Mouse (Mus musculus) intestine, embryonic 14.5 days (tissue): ENCODE data around the gene Mtmr14. TPM values are rescaled to one million over a fixed set of nuclear protein-coding genes. Genes with fewer than 3 reads are reported as not detected.
A peak's percentile ranks its signal among the peaks of the same experiment; 100 is the strongest.

Experiments
- ATAC-seq: fragments of 200-750 bp; cut with Nextera tagmentation; replicated peaks from 2 replicates; pipeline ENCODE4 v1.8.0; 2017; ENCODE audit warnings: low read depth, moderate number of reproducible peaks, moderate TSS enrichment, moderate library complexity; ENCODE audit not compliant: low FRiP score, low TSS enrichment
- DNase-seq: peaks from one replicate; pipeline ENCODE4 v3.0.0-alpha.2; 2018; ENCODE audit warnings: low spot score
- H3K27ac ChIP-seq: fragments of 300-500 bp; sonication (generic); 2 replicates; pipeline ENCODE4 v1.5.1; 2014; ENCODE audit warnings: low read depth, mild to moderate bottlenecking, control low read depth
- H3K27me3 ChIP-seq: fragments of 300-500 bp; sonication (generic); replicated peaks from 2 replicates; pipeline ENCODE4 v1.6.1; 2014; ENCODE audit warnings: low read length, control low read depth; ENCODE audit not compliant: control insufficient read depth, insufficient read depth
- H3K36me3 ChIP-seq: fragments of 300-500 bp; sonication (generic); 2 replicates; pipeline ENCODE4 v1.6.1; 2014; ENCODE audit warnings: low read length, control low read depth; ENCODE audit not compliant: control insufficient read depth, insufficient read depth
- H3K4me1 ChIP-seq: fragments of 300-500 bp; sonication (generic); replicated peaks from 2 replicates; pipeline ENCODE4 v1.6.1; 2014; ENCODE audit warnings: low read length, control low read depth, mixed read lengths; ENCODE audit not compliant: control insufficient read depth, insufficient read depth
- H3K4me2 ChIP-seq: fragments of 300-500 bp; sonication (generic); 2 replicates; pipeline ENCODE4 v1.6.1; 2014; ENCODE audit warnings: low read length
- H3K4me3 ChIP-seq: fragments of 300-500 bp; sonication (generic); 2 replicates; pipeline ENCODE4 v1.5.1; 2014; ENCODE audit warnings: low read depth, low read length, control low read depth, mixed read lengths
- H3K9ac ChIP-seq: fragments of 300-500 bp; sonication (generic); 2 replicates; pipeline ENCODE4 v1.6.1; 2014; ENCODE audit warnings: mild to moderate bottlenecking, low read length
- H3K9me3 ChIP-seq: fragments of 300-500 bp; sonication (generic); 2 replicates; pipeline ENCODE4 v1.6.1; 2016; ENCODE audit warnings: low read length, control low read depth; ENCODE audit not compliant: control insufficient read depth
- WGBS: fragments of 180-500 bp; shearing (Covaris S2); extraction: QIAGEN DNeasy Blood & Tissue Kit; methylation state at CpG from one replicate; pipeline ENCODE4 v1.1.7; 2014; 5-methylcytosine and 5-hydroxymethylcytosine counted together
- polyA plus RNA-seq: library from polyadenylated mRNA; unstranded; fragments of >200 nt; fragmentation: Nextera tagmentation; extraction: Ambion mirVana; gene quantifications from 2 replicates; pipeline ENCODE4 v1.2.1, GENCODE M21; 2014

Mtmr14 gene
- polyA plus RNA-seq, 1 experiment from 2014 or later: 40.8 TPM

DNA sequence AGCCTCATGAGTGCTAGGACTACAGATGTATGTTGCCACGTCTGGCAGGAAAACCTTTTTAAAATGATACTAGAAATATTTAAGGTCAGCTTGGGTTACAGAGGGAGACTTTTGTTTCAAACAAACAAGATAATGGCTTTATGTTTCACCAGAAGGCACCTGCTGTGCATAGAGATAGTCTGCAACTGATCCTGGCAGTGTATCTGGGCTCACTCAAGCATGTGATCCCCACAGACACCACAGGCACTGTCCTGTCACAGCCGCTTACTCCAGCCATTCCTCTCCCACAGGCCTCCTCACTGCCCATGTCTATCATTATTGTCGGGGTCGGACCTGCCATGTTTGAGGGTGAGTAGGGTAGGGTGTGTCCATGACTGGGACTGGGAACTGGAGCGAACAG is 63.7 kb downstream of the Mtmr14 start:
- no peak overlapping the region for H3K4me3 ChIP-seq
- H3K4me1 ChIP-seq: 0 out of 2 replicates have a peak, but pooled peaks cover 5% of the 10 kb centered on the region
- no peak overlapping the region for H3K27ac ChIP-seq
- WGBS: 84% methylated on average over 5 of the region's 5 CpGs
- ATAC-seq (no peak), DNase-seq (no peak)
- H3K9ac ChIP-seq: no peak overlapping the region
- H3K27me3 ChIP-seq: no peaks in the 10 kb centered on the region
- H3K36me3 ChIP-seq: no peaks in the 10 kb centered on the region
- no peaks in the 10 kb centered on the region for H3K9me3 ChIP-seq
- H3K4me2 ChIP-seq: no peak overlapping the region

DNA sequence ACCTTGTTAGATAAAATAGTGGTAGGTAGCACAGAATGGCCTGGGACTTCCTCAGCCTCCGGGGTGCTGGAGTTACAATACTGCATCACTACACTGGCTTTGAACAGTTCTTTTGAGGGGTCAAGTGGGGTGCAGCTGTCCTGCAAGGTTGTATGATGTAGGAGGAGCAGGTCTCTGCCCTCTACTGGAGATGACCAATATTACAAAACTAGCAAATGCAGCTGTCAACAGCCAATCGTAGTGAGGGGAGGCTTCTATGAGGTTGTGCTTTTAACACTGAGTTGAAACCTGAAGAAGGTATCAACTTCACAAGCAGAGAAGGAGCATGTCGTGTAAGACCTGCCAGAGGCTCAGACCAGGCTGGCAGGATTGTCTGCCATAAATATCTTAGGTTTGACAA is 64.6 kb downstream of the Mtmr14 start:
- no peaks in the 10 kb centered on the region for H3K9me3 ChIP-seq
- H3K27me3 ChIP-seq: no peaks in the 10 kb centered on the region
- H3K4me2 ChIP-seq: no peak overlapping the region
- DNase-seq: no peak
- 0 out of 2 replicates have a peak, but pooled peaks cover 5% of the 10 kb centered on the region for H3K4me1 ChIP-seq
- WGBS: 18% methylated on average over 3 of the region's 3 CpGs
- H3K27ac ChIP-seq: no peak overlapping the region
- H3K36me3 ChIP-seq: no peaks in the 10 kb centered on the region
- no peak overlapping the region for H3K4me3 ChIP-seq
- ATAC-seq: no peak
- no peak overlapping the region for H3K9ac ChIP-seq

DNA sequence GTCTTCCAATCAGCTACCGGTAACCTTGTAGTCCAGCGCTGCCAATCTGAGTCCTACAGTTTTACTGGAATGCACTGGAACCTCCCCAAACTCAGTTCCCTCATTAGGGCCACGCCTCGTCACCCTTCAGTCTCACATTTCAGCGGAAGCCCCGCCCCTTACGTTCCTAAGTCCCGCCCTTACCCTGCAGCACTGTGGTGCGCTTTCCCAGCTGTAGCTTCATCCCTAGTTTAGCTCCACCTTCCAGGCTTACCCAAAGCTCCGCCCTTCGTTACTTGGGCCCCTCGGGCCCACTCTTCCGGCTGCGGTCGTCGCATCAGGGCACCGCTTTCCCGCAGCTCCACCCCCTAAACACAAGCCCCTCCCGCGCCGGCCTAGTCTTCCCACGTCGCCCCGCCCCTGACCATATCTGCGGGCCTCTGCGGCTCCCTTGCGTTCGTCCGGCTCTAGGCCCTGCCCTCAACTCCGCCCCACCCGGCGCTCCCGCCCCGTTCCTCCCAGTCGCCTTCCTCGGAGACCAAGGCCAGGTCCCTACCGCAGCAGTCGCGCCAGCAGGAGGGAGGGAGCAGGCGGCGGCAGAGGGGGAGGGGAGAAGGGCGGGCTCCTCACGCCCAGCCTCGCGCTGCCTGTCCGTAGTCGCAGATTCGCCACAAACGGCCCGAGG is 68.8 kb downstream of the Mtmr14 start:
- WGBS: 1% methylated on average over 50 of the region's 50 CpGs
- ATAC-seq (peak; percentile 99), DNase-seq (peak; percentile 98)

DNA sequence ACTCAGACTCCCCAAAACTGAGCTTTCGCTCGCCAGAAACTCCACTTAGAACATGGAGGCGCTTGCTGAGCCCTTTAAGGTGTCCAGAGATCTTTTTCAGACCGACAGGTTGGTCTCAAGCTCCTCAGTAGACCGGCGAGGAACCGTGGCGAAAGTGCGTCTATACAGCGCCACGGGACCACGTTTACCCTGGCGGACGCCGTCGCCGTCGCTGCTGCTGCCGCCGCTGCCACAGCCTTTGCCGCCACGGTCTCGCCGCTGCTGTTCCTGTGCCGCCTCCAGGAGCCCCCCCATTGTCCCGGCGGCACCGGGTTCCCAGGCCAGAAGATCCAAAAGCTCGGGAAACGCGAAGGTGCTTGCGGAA is 69.3 kb downstream of the Mtmr14 start, which contains the start of gene Brpf1:
TSS of gene Brpf1 (plus strand) at position 152 of the 364 bp plus-strand sequence.
- peak within 1 kb of the TSS; percentile 94 for H3K4me3 ChIP-seq
- H3K4me2 ChIP-seq: peak within 1 kb of the TSS; percentile 65
- DNase-seq (no peak), ATAC-seq (peak; percentile 68)
- H3K27ac ChIP-seq: peak within 1 kb of the TSS; percentile 99
- peaks cover 13% of the 10 kb centered on the region for H3K4me1 ChIP-seq
- peaks cover 18% of the 10 kb centered on the region for H3K36me3 ChIP-seq
- H3K9ac ChIP-seq: peak within 1 kb of the TSS; percentile 96
- no peaks in the 10 kb centered on the region for H3K27me3 ChIP-seq
- WGBS: 0% methylated on average over 31 of the region's 32 CpGs
- H3K9me3 ChIP-seq: no peaks in the 10 kb centered on the region

More for the DNA sequence above, 68.8 kb downstream of the Mtmr14 start:
- peaks cover 14% of the 10 kb centered on the region for H3K36me3 ChIP-seq
- H3K9ac ChIP-seq: peak overlapping the region; percentile 96
- H3K9me3 ChIP-seq: no peaks in the 10 kb centered on the region
- H3K27ac ChIP-seq: peak overlapping the region; percentile 99
- H3K4me1 ChIP-seq: peaks cover 13% of the 10 kb centered on the region
- H3K4me3 ChIP-seq: peak overlapping the region; percentile 94
- peak overlapping the region; percentile 65 for H3K4me2 ChIP-seq
- H3K27me3 ChIP-seq: no peaks in the 10 kb centered on the region

DNA sequence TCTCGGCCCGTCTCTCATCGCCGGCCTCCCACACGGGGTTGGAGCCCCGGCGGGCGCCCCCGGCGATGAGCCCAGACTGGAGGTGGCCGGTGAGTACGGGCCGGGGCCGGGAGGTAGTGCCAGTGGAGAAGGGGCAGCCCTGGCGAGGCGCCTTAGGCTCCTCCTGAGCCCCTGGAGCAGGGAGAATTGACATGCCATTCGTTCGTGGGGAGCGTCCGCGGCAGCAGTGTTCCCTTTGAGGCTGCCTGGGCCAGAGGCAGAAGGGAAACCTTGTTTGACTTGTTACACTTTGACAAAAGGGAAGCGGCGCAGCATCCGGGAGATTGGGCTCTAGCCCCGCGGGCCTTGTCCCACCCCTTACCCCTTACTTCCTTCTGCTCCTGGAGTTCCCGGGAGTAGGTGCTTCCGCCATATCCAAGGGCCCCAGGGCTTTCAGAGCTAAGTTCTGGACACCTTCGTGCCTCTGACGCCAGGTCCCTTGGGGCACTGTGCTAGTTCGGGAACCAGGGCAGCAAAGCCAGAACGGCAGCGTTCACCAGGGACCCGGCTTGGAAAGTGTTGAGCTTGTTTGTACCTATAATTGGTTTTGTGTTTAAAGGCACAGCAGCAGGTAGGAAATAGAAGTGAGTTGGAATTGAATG is 70.0 kb downstream of the Mtmr14 start:
- peak; percentile 74 for DNase-seq
- under 1% methylated on average over 33 of the region's 34 CpGs for WGBS
- Histone ChIP-seq H3K36me3 (peaks cover 24% of the 10 kb centered on the region), H3K4me1 (peaks cover 13% of the 10 kb centered on the region), H3K9ac (peak overlapping the region; percentile 96), H3K27ac (peak overlapping the region; percentile 99), H3K9me3 (no peaks in the 10 kb centered on the region), H3K27me3 (no peaks in the 10 kb centered on the region), H3K4me3 (peak overlapping the region; percentile 94), H3K4me2 (peak overlapping the region; percentile 65)
- no peak for ATAC-seq

DNA sequence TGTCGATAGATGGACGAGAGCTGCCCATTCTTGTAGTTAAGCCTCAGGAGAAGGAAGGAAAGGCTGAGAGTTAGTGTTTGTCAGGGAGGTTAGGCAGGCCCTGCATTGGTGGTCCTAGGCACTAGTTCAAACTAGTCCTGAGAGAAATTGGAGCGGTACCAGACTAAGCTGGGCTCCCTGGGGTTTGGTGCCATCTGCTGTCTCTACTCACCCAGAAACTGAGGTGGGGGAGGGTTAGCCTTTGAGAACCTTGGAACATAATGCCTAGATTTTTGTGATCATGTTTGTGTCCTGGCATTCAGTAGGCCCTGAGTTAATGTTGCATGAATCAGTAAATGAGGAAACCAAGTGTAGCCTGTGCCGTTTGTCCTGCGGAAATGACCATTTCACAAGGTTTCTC is 70.5 kb downstream of the Mtmr14 start:
- Histone ChIP-seq H3K4me1 (peaks cover 13% of the 10 kb centered on the region), H3K27me3 (no peaks in the 10 kb centered on the region), H3K4me3 (peak overlapping the region; percentile 94), H3K36me3 (peaks cover 30% of the 10 kb centered on the region), H3K4me2 (peak overlapping the region; percentile 65), H3K27ac (no peak overlapping the region), H3K9ac (peak overlapping the region; percentile 96), H3K9me3 (no peaks in the 10 kb centered on the region)
- ATAC-seq (no peak), DNase-seq (no peak)
- 36% methylated on average over 5 of the region's 5 CpGs for WGBS

DNA sequence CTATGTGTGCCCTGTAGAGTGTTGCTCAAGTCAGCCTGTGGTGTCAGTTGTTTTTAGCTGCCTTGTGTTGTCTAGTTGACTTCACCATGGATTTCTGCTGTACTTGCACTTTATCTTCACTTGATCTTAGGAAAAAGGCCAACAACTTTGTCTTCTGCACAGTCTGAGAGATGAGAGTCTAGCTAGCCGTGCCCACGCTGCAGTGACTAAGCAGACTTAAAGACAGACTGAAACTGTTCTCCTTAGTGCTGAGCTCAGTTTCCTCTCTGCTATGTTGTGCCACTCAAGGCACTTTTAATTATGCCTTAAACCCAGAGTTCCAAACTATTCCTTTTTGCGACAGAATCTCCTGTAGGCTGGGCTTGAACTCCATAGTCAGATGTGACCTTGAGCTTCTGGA is 78.3 kb downstream of the Mtmr14 start:
- H3K9ac ChIP-seq: no peak overlapping the region
- 91% methylated on average over 3 of the region's 3 CpGs for WGBS
- no peak for ATAC-seq
- H3K27ac ChIP-seq: no peak overlapping the region
- peaks cover 96% of the 10 kb centered on the region for H3K36me3 ChIP-seq
- no peak overlapping the region for H3K4me3 ChIP-seq
- H3K27me3 ChIP-seq: no peaks in the 10 kb centered on the region
- H3K9me3 ChIP-seq: no peaks in the 10 kb centered on the region
- no peaks in the 10 kb centered on the region for H3K4me1 ChIP-seq
- no peak for DNase-seq
- no peak overlapping the region for H3K4me2 ChIP-seq

DNA sequence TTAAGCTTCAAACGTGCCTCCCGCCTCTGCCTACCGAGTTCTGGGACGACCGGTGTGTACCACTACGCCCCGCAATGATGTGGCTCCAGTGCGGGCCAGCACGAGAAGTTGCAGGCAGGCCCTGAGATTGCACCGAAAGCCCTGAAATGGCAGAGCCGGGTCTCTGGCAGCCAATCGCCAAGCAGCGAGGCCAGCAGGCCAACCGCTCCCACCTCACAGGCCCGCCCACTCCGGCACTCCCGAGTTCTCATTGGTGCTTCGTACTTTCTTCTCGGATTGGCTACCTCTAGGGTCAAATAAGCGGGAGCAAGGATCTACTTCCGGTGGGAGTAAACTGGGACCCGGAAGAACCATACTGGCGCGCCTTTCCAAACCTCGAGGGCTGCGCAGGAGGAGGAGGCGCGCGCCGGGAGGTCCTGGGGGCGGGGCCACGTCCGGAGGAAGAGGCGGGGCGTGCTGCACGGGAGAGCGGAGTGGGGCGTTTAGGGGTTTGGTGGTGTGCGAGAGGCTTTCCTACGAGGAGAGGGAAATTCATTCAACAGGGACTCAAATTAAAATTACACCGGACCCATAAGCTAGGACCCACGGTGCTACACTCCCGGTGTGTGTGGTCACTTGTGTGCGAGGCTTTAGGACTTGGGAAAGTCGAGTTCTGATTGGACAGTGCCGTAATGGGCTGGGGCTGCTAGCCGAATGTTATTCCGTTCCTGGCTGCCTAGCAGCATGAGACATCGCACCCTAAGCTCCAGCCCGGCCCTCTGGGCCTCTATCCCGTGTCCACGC is 89.1 kb downstream of the Mtmr14 start, which contains the start of gene Ogg1:
TSS of gene Ogg1 (plus strand) at position 440 of the 783 bp plus-strand sequence.
- peak within 1 kb of the TSS; percentile 81 for H3K4me2 ChIP-seq
- no peaks in the 10 kb centered on the region for H3K27me3 ChIP-seq
- H3K4me3 ChIP-seq: peak within 1 kb of the TSS; percentile 67
- H3K27ac ChIP-seq: peak within 1 kb of the TSS; percentile 91
- under 1% methylated on average over 52 of the region's 52 CpGs for WGBS
- peak; percentile 98 for DNase-seq
- 0 out of 2 replicates have a peak, but pooled peaks cover 3% of the 10 kb centered on the region for H3K4me1 ChIP-seq
- H3K9ac ChIP-seq: peak within 1 kb of the TSS; percentile 64
- peak; percentile 98 for ATAC-seq
- H3K9me3 ChIP-seq: no peaks in the 10 kb centered on the region
- H3K36me3 ChIP-seq: peaks cover 43% of the 10 kb centered on the region
